Mouse (Mus musculus) R1 (cell line): ENCODE results near the gene Dynll2.

ENCODE experiments used
- DNase-seq: peaks from one replicate; pipeline ENCODE4 v3.0.0-alpha.2; 2018; ENCODE audit warnings: low read depth, low spot score

Dynll2 gene

DNA sequence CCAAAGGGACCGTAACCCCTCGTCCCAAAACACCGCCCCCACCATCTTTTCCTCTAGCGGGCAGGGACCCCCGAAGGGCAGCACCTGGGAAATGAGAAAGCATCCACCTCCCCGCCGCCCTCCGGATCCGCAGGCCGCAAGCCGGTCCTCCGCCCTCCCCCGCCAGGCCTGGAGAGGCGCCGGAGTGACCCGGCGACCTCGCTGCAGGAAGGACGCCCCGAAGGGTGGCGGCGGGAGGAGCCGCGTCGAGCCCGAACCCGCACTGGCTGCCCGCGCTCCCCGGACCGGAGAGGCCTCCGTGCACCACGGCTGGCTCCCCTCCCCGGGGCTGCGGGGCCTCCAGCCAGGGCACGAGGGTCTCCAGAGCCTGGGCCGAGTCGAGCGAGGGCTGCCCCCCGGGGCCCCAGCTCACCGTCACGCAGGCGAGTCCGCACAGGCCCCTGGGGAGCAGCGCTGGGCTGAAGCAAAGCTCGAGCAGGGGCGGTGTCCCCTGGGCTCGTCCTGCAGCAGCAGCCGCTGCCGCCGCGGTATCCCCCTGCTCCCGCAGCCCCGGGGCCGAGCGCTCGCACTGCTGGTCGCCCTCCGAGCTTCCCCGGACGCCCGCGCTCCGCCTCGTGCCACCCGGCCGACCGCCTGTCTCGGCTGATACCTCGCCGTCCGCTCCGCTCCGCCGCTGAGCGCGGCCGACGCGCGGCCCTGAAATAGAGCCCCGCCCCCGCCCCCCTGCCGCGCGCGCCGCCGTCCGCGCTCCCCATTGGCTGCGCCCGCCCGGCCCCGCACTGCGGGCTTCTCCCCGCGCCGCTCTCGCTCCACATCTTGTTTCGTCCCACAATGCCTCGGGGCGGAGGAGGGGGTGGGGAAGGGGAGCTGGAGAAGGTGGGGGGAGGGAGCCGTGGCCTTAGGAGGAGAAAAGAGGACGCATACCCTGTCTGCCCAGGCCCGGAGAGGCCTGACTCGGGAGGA, at the start of gene Dynll2:
Gene Dynll2, minus strand, starts transcription at position 703 of the 963 bp plus-strand sequence.
- peak; percentile 96 for DNase-seq

DNA sequence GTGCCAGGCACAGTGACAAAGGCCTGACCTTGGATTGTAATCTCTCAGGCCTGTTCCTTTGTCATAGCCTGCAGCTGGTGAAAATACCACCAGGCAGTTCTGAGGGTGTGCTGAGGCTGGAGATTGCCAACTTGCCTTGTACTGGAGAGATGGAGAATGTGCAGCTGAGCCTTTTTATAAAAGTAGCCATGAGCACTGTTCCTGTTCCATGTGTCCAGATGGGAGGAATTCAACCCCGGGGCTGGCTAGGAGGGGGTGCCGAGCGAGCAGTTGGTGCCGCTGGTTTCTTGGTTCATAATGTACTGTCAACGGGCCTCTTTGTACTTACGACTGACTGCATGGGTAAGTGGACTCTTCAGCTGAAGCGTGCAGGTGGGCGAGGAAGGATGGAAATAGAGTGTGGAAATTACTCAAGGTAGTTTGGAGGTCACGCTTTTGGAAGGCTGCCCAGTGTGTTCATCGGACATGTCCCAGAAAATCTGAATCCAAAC, 49.5 kb upstream of the Dynll2 start:
- DNase-seq, result peak; percentile 59

DNA sequence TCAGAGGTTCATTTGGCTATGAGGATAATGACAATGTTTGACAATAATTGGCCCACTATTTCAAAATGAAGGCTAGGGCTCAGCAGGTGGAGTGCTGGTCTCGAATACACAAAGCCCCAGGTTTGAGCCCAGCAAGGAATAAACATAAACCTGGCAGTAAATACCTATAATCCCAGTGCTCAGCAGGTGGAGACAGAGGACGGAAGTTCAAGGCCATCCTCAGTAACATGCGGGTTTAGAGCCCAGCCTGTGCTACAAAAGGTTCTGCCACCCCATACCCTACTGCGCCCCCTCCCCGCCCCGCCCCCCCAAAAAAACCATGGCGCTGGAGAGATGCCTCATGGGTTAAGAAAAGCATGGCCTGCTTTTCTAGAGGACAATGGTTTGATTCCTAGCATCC, 48.6 kb upstream of the Dynll2 start:
- peak; percentile 57 for DNase-seq

DNA sequence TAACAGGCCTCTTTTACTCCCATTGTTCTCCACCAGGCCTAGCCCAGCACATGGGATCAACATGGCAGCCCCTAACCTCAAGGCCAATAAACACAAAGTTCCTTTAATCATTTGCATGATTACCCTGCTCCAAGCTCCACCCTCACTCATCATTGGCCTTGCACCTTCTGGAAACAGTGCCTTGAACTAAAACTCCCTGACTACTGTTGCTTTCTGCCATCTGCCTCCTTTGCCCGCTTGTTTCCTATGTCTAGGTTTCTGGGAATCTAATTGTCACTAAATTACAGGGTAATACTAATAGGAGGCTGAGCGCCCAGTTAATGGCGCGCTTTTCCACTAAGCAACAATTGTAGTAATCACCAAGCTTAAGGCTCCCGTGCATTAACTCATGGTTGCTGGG, 44.4 kb upstream of the Dynll2 start:
- DNase-seq, result peak; percentile 73

DNA sequence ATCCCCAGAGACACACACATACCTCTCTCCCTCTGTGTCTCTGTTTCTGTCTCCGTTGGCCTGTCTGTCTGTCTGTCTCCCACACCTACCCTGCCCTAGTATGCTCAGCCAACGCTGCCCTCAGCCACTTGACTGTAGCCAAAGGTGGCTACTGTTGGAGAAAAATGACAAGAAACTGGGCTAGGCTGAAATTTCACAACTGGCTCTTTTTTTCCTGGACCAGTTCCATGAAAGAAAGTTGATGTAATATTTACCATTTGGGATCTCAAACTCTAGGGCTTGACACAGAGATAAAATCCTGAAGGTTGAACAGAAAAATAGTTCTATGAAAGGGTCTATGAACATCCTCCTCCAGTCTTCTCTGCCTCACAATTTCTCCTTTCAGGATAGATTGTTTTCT, 43.5 kb upstream of the Dynll2 start:
- no peak for DNase-seq

DNA sequence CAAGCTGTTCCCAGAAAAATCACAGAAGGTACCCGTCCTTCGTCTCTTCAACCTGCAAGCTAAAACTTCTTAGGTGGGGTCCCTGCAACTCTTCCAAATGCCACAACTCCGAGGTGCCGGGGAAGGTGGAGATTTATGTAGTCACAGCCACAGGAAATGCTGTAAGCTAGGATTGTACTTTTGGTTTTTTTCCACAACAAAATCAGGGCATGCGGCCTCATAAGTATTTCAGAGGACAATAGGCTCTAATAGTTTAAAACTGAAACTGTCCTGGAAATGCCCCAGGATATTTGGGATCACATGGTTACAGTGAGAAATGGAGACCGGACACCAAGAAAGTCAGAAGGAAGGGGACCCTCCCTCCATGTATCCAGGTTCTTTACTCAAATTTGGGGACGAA, 42.9 kb upstream of the Dynll2 start:
- DNase-seq, result no peak

DNA sequence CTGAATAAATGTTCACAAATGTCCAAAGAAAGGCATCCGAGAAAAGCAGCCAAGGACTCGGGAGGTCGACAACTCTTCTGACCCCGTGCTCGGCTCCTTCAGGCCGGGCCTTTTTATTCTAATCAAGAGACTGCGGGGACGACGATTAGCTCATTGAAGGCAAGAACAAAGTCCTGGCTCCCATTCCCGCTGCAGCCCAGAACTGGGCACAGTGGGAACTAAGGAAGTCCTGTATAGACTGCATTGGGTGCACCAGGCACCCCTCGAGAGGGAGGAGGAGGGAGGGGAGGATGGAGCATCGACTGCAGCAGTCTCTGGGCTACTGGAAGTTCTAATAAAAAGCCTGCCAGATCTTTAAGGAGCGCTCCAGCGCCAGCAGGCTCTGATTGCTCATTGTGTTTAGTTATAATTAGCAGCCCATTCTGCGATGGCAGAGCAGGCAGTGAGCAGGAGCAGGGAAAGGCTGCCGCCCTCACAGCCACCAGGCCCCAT, 40.9 kb upstream of the Dynll2 start:
- DNase-seq, result peak; percentile 84

DNA sequence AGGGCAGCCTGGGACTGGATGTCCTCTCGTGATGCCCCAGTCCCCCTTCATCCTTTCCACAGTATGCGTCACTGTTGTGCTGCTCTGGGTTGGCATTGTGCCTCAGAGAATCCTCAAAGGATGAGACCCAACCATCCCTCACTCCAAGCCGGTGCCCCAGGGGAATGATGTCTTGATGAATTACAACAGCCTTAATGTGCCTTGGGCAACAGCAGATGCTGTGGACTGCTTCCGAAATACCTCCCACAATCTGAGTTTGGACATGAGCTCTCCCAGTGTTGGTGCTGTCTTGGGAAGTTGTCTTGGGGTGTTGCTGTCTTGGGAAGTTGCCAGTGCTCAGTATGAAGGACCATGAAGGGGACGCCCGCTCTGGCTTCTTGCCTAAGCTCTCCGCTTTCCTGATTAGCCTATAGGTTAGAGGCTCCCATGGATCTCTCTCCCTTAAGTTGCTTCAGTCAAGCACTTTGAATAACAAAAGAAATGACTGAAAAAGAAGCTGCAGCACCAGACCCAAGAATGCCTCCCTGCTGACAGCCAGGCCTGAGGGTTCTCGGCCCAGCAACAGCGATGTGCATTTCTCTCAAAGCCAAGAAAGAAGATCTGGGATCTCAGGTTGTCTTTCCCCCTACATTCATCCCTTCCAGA, 40.2 kb upstream of the Dynll2 start:
- DNase-seq, result peak; percentile 98

DNA sequence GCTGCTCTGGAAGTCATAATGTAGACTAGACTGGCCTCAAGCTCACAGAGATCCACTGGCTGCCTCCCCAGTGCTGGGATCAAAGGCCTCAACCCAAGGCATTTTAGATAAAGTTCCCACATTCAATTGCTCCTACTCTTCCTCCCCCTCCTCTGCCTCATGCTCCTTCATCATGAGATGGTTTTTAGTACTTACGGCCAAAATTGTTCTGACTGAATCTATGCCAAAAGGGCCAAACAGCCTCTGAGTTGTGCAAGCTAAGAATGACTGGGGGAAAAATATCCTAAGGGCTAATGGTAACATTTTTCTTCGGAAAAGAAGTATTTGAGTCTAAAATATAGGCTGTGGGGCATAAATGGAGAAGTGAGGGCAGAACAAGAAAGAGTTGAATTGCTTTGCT, 36.6 kb upstream of the Dynll2 start:
- DNase-seq, result no peak

DNA sequence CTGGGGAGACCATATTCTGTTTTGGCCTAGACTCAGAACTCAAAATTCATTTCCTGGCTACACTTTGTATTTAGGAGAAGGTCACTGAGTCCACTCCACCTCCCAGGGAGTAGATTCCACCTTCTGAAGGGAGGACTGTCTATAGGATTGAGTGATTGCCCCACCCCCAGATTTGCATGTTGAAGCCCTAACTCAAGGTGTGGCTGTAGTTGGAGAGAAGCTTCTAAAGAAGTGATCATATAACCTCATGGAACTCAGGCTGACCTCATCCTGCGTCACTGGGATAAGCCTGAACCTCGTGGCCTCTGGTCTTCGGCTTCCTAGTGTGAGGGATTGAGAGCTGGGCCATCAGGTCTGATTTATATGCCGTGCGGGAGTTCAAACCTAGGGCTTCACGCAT, 28.5 kb upstream of the Dynll2 start:
- DNase-seq, result peak; percentile 75

DNA sequence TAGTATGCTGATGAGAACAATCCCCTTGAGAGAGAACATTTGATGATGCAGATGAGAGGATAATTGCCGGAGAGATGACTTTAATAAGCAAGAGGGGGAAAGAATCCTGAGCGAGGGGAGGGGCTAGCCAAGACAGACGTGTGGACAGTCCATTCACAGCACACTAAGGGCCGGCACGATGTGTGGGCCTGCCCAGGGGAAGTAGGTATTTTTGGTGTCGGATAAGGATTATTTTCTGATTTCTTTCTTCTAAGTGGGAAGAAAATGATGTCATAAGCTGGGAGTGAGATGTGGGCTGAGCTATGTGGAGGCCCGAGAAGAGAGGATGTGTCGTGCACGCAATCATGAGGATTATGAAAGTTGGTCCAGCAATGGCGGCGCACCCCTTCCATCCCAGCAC, 27.8 kb upstream of the Dynll2 start:
- no peak for DNase-seq

DNA sequence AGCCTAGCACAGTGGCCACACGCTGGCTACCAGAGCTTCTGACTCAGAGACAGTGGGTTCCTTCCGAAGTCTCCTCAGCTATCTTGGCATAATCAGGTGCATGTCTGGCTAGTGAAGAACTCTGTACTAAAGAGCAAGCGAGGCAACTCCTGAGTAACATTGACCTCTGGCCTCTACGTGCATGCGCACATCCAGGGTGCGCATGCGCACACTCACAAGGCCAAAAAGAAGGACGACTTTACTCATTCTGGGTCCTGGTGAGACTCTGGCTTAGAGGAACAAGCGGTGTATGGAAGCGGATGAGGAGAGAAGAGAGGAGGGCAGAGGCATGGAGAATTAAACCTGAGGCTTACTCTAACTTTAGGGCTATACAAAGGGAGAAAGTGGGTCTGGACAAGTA, 26.3 kb upstream of the Dynll2 start:
- peak; percentile 79 for DNase-seq

DNA sequence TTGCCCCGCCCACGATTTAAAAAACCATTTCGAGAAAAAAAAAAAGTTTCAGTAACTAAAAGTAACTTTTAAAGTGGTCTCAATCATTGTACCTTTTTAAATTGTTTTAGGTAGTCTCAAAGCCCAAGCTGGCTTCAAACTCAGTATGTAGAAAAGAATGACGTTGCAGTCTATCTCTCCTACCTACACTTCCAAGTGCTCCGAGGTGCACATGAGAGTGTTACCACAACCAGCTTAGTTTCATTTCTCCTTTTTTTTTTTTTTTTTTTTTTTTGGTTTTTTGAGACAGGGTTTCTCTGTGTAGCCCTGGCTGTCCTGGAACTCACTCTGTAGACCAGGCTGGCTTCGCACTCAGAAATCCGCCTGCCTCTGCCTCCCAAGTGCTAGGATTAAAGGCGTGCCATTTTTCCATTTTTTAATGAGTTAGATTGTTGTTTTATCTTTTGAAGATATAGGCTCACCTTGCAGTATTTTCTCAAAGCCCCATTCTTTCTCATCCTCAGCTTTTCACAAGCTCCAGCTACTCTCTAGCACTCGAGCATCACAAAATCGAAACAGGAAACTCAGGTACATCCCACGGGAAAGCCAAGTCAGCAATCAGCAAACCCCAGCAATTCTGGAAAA, 25.4 kb upstream of the Dynll2 start:
- no peak for DNase-seq

DNA sequence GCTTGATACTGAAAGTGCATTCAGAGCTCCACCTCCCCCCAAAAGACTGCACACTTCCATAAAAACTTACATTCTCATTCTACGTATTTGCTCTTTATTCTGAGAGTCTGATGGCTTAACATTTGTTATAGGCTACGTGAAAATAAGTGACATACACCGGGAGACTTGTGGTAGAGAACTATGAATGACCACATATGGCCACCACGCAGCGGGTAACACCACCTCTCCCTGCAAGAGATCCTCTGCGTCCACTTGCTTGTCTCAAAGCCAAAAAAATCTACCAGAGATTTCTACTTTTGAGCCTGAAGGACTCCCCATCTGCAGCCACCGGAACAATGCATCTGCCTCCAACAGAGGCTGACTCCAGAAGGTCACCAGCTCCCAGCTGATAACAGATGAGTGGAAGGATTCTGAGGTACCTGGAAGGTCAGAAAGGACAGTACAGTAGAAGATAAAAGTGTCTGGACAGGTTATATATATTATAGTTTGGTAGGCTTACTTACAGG, 24.6 kb upstream of the Dynll2 start:
- DNase-seq, result no peak

DNA sequence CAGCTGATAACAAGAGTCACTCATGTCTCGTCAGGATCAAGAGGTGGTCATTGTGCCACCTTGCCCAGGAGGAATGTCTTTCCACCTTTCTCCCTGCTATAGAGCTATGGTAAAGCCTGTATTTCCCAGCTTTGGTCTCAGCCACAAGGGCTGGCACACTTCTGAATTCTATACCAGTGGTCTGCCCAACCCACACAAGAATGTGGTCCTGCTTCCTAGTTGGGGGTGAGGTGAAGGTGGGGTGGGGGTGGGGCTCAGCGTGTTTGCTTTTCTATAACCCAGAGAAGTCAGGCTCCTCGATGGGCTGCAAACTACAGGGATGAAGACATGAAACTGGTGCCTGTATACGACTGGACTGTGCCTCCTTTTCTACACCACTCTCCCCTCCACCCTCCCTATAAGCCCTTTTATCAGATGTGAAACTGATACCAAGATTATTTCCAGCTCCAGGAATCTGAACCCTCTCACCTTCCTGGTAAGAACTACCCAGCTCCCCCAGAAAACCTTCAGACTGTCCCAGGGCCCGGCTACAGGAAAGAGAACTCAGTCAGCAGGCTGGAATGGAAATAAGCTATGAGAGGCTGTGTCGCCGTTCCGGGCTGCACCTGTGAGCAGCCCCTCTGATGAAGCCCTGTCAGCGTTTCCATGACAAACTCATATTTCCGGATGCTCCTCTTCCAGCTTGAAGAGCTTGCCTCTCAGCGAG, 24.0 kb upstream of the Dynll2 start:
- DNase-seq, result no peak

DNA sequence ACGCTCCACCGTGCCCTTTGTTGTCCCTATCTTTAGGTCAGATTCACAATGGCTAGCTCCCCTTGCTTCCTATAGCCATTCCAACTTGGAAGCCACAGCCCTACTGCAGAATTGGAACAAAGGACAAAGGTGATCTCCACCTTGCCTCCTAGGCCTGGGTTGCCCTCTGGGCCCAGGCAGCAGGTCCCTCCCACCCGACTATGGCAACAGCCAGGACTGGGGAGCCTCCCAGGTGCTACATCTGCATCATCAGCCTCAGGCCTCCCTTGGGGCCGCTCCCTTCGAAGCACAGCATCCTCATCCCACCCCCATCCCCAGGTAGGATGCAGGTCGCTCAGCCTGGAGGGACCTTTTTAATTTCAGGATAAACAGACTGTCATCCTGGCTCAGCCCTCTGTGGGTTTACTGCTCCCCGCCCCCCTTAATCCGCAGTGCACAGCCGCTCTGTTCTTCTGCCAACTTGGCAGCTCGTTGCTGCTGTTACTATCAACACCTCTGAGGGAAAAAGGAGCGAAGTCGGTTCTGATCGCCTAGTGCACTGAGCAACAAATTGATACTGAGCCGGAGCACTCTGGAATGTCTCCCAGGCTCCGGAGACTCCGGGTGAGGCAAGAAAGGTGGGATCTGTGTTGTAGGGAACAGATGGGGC, 22.3 kb upstream of the Dynll2 start:
- no peak for DNase-seq

DNA sequence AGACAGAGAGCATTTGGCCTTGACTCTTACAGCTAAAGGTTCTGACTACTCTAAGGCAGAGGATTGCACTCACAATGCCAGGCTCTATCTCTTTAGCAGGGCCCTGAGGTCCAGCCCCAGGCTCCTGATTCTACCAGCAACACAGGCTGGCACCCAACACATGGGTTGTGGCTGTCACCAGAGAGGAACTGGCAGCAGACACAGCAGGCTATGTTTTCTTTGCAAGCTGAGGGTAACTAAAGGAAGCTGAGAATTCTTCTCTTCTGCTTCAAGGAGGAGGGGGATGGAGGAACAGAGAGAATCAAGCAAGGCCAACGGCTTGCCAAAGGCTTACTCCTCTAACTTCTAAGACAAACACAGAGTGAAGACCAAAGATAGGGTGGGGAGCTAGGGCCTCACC, 21.3 kb upstream of the Dynll2 start:
- no peak for DNase-seq

DNA sequence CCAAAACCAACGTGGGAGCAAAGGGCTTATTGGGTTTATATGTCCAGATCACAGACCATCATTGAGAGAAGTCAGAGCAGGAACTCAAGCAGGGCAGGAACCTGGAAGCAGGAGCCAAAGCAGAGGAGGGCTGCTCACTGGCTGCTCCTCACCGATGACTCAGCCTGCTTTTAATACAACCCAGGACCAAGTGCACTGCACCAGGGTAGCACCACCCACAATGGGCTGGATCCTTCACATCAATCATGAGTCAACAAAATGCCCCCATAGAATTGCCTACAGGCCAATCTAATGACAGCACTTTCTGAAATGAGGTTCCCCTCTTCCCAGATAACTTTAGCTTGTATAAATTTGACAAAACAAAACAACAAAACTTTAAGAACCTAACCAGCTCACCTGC, 16.8 kb upstream of the Dynll2 start:
- no peak for DNase-seq

DNA sequence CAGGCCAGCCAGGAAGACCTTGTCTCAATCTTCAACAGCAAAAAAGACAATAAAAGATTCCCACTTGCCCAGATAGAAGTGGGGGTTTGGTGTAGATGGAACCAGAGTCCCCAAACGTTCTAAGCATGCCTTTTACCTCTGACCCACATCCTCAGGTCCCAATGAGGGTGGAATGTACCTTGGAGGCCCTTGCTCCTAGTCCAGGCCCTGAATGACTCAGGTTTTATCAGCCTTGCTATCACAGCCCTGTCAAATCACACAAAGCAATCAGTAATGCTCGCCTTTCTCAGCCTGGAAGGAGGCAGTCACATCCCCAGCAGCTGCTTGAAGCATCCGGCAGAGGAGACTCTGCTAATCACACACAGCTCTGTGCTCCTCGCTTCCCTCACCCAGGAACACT, 15.4 kb upstream of the Dynll2 start:
- DNase-seq, result no peak

DNA sequence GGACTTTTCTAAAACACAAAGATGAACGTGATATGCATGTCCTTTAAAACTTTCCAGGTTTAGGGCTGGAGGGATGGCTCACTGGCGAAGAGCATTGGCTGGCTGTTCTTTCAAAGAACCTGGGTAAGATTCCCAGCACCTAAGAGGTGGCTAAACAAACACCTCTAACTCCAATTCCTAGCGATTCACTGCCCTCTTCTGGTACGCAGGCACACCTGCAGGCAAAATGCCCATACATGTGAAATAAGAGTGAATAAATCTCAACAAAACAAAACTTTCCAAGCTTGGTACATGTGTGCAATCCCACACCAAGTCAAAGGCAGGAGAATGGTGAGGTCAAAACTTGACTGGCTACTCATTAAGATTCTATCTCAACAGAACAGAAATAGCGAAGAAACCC, 12.4 kb upstream of the Dynll2 start:
- peak; percentile 29 for DNase-seq

DNA sequence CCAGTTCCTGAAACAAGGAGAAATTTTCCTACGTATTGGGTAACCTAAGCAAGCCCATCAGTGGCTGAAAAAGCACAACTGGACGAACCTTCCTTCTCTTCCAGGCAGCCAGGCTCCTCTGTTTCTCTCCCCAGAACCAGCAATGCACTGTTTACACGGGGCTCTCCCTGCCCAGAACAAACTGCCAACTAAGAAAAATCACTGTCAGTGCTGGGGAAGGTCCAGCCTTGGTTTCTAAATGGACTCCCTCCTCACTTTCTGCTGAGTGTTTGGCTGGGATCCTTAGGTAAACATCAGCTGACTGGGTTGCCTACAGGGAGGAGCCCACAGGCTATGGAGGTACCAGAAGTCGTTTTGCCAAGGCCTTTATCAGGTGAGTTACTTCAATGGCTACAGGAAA, 4.5 kb upstream of the Dynll2 start:
- DNase-seq, result no peak
